Mouse (Mus musculus): ENCODE results near the gene Lrrfip2.

Gene Lrrfip2

DNA sequence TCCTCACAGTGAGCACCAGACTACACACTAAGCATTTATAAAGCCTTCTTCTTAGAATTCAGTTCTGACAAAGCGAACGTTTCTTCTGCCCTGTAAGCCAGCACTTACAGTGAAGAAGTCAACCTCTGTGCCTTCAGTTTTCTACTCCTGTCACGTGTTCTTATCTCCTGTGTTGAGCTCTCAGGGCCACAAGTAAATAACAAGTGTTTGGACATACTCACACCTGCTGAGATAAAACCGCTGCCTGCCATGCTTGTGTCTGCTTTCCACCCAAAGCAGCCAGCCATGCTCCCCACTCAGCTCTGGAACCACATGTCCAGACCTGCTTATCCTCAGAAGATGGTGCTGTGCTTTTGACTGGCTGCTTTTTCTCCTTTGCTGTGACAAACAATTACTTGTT lies 49.2 kb downstream of the Lrrfip2 start:
- DNase-seq (ENCODE audit: low spot score) = no peak

DNA sequence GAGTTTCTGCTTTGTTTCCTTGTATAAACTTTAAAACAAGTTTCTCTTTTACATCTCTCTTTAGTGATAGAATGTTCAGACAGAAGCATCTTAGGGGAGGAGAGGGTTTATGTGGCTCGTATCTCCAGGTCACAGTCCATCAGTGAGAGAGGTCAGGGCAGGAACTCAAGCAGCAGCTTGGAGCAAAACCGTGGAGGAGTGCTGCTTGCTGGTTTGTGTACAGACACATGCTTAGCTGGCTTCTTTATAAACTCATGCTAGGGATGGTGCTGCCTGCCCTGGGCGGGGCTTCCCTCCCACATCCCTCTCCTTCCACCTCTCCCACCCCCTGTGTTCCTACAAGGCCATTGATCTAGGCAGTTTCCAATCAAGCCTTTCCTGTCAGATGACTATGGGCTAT lies 53.0 kb downstream of the Lrrfip2 start:
- DNase-seq (ENCODE audit: low spot score) = no peak

DNA sequence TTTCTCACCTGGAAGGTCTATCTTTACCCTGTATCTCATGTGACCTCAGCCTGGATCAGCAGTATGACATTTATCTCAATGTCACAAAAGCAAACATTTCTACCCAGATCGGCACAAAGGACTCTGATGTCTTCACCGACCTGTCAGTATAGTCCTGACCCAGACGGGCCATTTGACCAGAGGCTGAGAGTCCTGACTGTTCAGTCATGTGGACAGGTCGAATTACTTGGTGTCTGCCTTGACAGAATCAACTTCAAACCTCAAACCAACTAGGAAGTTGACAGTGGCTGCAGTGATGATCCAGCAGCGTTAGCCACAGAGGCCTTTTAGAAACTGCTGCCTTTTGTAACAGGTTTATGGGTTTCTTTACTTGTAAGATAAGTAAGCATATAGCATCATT lies 56.7 kb downstream of the Lrrfip2 start:
- DNase-seq (ENCODE audit: low spot score) = no peak

DNA sequence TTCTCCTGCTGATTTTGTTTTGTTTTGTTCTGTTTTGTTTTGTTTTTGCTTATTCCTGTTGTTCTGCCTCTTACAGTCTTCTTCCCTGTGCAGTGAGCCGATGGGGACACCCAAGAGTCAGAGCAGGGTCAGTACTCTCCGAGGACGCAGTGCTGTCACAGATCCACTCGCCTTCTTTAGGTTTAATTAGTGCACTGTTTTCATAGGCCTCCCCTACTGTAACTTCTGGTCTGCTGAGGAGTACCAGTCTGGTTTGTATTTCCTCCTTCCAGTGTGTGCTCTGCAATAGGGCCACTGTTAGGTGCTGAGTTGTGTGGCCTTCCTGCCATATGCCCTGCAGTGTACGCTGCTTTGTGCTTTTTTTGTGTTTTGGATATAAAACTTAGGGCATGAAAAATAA lies 61.6 kb downstream of the Lrrfip2 start:
- DNase-seq (ENCODE audit: low spot score) = no peak

DNA sequence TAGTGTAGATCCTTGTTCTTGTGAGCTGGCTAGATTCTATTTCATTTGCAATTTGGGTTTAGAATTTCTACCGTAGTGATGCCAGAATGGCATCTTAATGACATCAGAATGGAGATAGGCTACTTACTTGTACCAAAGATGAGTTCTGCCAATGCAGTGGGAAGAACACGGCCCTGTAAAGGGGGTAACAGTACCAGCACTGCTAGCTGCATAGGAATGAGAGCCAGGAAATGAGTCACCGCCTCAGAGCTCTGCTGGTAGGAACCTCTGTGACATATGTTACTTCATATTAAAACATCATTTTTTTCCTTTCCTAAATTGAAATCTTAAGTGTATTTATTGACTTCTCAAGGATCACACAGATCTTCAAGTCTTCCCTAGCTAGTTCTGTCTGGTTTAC lies 64.8 kb downstream of the Lrrfip2 start:
- no peak for DNase-seq (ENCODE audit: low spot score)

DNA sequence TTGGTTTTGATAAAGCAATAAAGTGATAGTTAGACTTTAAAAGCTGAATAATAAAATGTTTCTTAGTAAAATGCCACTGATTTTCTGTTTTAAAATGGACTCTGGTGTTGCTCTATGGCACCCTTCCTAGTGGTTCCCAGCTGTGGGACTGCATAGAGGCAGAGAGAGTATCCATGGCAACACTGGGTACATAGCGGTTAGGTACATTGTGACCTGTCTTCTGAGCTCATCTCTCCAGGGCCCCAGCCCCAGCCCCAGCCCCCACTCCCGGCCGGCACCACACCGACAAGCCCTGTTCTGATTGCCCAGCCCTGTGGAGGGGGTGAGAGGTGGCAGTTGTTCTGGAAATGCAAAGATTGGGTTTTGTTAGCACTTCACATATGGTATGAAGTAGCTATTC lies 67.5 kb downstream of the Lrrfip2 start:
- DNase-seq (ENCODE audit: low spot score) = no peak

DNA sequence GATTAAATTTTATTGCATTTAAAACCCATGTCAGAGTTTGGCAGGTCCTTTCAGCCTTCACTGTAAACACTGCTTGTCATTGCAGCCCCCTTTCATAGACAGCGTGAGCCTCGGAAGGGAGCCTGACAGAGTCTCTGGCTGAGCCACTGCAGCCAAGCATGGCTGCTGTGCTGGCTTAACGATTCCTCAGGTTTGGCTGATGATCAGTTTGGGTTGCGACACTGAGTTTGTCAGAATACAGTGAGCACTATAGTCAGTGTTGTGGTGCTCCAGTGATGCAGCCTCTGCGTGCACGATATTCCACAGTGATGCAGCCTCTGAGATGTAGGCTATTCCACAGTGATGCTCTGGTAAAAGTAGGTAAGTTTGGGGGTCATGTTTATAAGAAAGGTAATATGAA lies 69.5 kb downstream of the Lrrfip2 start:
- no peak for DNase-seq (ENCODE audit: low spot score)

DNA sequence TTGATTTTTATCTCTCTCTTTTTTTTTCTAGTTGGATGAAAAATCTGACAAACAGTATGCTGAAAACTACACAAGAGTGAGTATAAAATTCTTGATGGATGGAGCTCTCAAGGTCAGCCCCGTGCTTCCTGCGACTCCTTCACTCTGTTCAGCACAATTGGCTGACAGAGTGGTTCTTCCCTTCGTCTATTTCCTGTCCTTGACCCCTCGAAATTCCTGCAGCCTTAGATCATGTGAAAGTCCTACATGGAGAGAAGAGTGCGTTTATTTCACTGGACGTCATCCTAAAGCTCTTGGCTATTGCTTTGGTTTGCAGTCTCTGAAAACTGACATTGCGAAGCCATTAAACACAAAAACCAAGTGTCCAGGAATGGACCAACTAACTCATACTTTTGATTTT lies 71.3 kb downstream of the Lrrfip2 start:
- DNase-seq (ENCODE audit: low spot score) = no peak

DNA sequence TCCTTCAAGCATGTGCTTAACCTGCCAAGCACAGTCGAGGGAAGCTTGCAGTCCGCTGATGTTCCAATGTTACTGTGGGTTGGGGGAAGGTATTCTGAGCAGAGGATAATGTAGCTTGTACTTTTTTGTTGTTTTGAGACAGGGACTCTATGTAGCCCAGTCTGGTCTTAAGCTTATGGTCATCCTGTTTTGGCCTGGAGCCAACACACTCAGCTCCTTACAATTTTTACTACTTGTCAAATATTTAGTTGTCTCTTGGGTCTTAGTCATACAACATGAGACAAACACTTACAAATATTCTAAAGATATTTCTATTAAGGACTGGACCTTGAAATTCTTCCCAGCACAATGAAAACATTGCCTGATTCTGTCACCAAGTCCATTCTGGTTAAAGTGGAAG lies 75.8 kb downstream of the Lrrfip2 start:
- peak; percentile 30 for DNase-seq (ENCODE audit: low spot score)

DNA sequence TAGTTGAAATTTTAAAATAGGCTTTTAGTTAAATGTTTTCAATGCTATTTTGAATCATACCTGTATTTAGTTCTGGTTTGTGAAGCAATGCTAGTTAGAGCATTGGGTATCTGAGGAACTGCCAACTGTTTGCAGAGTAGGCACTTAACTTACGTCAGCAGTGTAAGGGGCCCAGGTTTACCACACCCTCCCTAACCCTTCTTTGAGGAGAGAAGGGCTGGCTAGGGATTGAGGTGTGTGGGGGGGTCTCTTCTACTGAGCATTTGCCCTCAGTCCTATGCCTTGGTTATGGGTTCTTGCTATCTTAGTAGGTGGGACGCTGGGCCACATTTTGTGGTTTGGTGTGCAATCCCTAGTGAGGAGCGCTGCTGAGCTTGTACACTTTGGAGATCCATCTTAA lies 79.7 kb downstream of the Lrrfip2 start:
- no peak for DNase-seq (ENCODE audit: low spot score)

DNA sequence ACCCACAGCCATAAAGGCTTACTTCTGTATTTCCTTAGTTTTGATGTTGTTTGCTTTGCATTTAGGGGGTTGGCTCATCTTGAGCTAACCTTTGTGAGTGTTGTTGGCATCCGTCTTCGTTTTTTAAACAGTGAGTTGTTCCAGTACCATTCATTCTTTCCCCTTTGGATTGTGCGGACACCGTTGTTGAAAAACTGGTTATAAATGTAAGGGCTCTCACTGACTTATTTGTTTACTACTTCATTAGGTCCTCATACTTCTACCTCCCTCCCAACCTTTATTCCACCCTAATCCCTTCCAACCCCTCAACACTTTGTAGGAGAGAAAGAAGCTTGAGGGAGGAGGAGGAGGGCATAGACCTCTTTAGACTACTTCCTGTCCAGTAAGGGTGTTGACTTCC lies 80.3 kb downstream of the Lrrfip2 start:
- no peak for DNase-seq (ENCODE audit: low spot score)

DNA sequence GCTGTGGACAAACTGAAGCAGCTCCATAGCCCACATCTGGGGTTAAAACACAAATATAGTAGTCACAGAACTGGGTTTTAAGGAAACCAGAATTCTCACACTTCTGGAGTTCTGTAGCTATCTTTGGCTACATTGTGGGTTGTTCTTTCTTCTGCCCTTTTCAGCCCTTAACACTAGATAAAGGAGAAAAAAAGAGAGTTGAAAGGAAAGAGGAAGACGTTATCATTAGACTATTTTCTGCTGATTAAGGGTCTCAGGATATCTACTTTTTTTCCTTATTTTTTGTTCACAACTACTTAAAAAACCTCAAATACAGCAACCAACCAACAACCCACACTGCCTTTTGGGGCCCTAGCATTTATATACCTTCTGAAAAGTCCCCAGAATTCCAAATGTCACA lies 80.9 kb downstream of the Lrrfip2 start:
- DNase-seq (ENCODE audit: low spot score) = no peak

DNA sequence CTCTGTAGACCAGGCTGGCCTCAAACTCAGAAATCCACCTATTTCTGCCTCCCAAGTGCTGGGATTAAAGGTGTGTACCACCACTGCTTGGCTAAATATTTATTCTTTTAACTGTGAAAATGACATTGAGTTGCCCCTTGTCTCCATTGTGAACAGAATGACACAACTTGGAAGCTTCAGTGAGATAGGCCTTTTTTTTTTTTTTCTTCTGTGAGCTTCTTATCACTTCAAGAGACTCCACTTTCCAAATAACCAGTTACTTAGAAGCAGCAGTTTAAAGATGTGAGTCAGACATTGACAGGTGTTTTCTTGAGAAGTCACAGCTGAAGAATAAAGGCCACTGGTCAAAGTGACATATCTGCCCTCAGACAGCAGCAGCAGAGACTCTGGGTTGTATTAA lies 82.8 kb downstream of the Lrrfip2 start:
- no peak for DNase-seq (ENCODE audit: low spot score)

DNA sequence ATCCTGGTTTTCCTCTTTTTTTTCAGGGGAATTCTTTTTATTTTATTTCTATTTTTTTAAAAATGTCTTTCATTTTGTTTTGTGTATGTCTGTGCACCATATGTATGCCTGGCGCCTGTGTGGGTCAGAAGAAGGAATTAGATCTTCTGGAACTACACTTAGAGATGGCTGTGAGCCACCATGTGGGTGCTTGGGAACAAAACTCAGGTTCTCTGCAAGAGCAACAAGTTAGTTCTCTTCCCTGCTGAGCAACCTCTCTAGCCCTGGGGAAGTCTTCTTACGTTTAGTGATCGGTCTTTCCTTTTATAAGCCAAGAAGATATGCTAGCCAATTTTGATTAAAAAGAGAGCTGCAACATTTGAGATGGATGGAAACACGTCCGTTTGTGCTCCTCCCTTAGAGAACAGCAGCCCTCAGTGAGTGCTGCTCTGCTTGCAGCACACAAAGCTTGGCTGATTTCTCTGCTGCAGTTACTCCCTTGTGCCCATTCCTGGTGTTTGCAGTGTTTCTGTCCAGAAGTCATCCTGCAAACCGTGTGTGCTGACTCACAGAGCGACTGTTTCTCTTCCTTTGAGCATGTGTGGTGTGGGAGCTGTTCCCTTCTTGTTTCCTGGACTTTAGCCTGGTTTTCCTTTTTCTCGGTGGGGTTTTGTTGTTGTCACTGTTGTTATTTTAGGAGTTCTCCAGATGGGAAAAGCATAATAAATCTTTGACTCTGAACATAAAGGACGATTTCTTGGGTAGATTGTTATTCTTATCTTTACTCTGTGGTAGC lies 87.4 kb downstream of the Lrrfip2 start:
- no peak for DNase-seq (ENCODE audit: low spot score)

DNA sequence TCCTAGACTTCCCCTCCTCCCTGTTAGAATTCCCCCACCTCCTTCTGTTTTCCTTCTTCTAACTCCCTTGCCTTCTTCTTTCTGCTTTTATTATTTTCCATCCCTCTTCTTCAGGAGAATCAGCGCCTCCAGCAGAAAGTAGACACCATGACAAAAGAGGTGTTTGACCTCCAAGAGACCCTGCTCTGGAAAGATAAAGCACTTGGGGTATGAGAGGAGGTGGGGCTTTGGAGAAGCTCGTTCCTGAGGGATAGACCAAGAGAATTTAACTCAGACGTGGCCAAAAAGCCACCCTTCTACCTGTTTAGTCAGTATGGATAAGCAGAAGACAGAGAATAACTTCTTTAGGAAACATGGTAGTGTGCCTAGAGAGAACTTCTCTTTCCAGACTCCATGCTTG lies 90.3 kb downstream of the Lrrfip2 start:
- DNase-seq (ENCODE audit: low spot score) = no peak

DNA sequence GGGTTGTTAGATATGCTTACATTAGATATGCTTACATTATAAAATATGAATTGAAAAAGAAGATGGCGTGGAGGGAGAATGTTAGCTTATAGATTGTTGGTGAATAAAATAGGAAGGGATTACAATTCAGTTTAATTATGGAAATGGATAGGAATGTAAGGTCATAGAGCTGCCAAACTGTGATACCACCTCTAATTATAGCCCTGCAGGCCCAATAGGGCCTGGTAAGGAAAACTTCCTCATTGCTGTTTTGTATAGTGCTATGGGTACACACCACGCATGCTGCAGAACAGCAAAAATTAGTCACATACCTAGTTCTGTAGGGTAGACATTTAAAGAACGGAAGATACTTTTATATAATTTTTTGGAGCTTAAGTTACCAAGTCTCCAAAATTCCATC lies 90.8 kb downstream of the Lrrfip2 start:
- no peak for DNase-seq (ENCODE audit: low spot score)

DNA sequence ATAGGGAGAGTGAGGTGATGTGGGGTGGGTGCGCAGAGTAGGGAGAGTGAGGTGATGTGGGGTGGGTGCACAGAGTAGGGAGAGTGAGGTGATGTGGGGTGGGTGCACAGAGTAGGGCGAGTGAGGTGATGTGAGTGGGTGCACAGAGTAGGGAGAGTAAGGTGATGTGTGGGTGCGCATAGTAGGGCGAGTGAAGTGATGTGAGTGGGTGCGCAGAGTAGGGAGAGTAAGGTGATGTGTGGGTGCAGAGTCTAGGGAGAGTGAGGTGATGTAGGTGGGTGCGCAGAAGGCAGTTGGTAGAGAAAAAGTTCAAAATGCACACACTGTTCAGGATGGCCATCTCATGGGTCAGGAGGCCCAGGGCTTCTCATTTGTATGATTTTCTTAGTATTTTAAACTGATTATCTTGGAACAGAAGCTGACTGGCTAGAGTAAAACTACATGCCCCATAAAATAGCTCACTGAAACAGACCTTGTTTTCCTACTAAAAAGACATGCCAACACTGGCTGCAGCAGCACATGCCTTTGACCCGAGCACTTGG lies 91.8 kb downstream of the Lrrfip2 start:
- DNase-seq (ENCODE audit: low spot score) = no peak

DNA sequence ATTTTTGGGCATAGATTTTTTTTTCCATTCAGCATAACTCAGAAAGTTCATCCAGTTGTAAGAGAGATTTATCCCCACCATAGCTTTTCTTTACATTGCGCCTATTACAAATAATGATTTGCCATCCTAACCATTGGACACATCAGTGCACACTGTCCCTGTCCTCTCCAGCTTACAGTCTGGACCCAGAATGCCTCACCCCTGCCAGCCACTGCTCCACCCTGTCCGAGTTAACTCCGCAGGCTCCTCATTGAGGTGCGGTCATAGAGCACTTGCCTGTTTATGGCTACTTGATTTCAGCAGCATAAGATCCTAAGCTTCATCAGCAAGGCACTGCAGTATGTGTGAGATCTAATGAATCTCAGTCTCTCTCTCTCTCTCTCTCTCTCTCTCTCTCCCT lies 93.0 kb downstream of the Lrrfip2 start:
- DNase-seq (ENCODE audit: low spot score) = no peak

DNA sequence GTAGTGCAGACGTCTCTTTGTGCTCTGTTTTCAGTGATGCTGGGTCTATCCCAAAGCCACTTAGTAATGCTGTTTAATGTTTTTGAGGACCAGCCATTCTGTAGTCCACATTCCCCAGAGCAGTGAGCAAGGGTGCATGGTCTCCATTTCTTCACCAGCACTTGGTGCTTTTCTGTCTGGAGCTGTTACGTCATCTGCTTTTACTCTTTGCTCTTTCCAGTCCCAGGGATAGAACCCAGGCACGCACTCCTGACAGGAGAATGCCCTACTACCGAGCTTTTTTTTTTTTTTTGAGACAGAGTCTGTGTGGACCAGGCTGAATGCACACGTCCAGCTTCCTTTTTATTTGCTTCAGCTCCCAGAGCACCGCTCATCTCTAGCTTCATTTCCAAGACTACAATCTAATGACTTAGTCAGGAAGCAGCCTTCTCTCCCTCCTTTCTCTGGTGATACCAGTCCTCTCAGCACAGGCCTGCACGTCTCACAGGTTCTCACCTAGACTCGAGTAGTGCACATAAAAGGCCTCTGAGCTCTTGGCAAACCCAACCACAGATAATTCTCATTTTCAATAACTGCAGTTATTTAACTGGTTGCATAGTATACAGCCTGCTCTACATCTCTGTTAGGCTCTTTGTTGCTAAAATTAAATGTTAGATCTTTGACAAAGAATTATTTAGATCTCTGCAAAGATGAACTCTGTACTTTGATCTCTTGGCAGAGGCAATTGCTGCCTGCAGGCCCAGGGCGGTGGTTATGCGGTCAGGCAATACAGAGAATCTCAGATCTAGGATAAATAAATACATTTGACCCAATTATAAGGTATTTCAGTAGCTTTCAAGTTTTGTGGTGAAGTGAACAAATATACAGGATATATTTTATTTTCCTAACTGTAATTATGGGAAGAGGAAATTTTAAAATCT lies 94.0 kb downstream of the Lrrfip2 start:
- no peak for DNase-seq (ENCODE audit: low spot score)

DNA sequence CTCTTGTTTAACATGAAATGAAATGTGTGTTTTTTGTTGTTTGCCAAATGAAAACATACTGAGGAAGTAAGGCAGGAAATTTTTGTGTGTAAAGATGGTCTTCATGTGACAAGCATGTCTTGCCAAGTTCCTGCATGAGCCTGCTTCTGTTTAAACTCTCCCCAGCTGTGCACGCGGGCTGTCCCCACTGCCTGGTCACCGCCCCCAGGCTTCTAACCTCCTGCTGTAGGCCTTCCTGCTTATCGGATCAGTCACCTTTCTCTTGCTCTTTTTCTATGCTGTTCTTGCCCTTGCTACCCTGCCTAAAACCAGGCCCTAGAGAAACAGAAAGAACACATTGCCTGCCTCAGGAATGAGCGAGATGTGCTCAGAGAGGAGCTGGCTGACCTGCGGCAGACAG lies 96.1 kb downstream of the Lrrfip2 start:
- peak; percentile 28 for DNase-seq (ENCODE audit: low spot score)

DNA sequence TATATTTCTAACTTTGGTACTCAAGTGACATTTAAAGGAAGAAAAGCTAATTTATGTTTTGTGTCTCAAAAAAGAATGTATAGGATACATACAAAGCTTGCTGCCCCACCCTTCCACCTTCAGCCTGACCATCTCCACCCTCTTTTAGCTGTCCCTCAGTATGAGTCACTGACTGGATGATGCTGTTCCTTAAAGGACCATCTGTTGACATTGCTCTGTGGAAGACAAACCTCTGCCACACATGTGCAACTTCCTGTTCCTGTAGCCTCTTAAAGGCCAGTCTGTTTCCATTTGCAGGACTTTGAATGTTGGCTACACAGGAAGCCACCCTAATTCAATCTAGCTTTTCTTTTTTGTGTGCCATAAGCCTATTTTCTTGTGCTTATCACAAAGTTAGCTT lies 99.0 kb downstream of the Lrrfip2 start:
- no peak for DNase-seq (ENCODE audit: low spot score)

DNA sequence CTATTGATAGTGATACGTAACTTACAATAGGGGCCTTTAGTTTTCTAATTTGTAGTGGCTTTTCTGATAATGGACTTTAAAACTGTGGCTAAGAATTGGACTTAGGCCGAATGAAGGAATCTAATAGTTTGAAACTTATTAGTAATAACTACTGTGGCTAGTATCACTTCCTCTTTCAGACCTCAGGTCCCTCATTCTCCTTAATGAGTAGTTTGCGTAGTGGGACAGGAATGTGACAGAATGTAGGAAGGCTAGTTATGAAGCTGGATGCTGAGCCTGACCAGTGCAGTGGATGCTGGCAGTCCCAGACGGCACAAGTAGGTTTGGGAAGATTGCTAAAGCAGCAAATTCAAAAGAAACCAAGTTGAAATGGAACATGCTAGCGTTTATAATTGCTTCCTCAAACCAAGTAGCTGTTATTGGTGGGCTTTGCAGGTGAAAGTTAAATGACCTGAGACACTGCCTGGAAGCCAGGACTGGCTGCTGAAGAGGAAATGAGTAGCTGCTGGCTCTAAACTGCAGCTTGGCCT lies 103.2 kb downstream of the Lrrfip2 start:
- no peak for DNase-seq (ENCODE audit: low spot score)

DNA sequence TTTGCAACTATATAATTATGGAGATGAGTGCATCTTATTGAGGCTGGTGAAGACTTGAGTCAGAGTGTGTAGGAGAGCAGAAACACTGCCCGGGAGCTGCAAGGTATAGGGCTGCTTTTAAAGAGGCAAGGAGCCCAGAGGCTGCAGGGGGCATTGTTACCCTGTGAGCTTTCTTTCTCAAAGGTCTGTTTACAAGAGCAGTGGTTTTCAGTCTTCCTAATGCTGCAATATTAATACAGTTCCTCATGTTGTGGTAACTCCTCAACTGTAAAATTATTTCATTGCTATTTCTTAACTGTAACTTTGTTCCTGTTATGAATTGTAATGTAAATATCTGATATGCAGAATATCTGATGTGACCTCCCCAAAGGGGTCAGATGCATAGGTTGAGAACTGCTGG lies 104.2 kb downstream of the Lrrfip2 start:
- no peak for DNase-seq (ENCODE audit: low spot score)
